Mouse (Mus musculus) ovary, postnatal 36 days (tissue): ENCODE measurements around the gene Ppp2r5b.

Experiments
- DNase-seq: peaks from one replicate; pipeline ENCODE4 v3.0.0; 2022; ENCODE audit warnings: low spot score, mixed read lengths

The Ppp2r5b gene

GRCm38 (mm10) chr19:6268670-6269132, 33.0 kb upstream of the Ppp2r5b start:
- DNase-seq: no peak

GRCm38 (mm10) chr19:6268170-6268528, 32.5 kb upstream of the Ppp2r5b start:
- peak; percentile 82 for DNase-seq

- DNase-seq: no peak
Measured at GRCm38 (mm10) chr19:6267306-6268169, 31.9 kb upstream of the Ppp2r5b start.

- DNase-seq: no peak
Measured at GRCm38 (mm10) chr19:6265727-6266182, 30.1 kb upstream of the Ppp2r5b start.

GRCm38 (mm10) chr19:6264945-6265344, 29.3 kb upstream of the Ppp2r5b start:
- DNase-seq: no peak

- no peak for DNase-seq
Measured at GRCm38 (mm10) chr19:6264200-6264599, 28.5 kb upstream of the Ppp2r5b start.

GRCm38 (mm10) chr19:6262839-6263433, 27.3 kb upstream of the Ppp2r5b start:
- no peak for DNase-seq

GRCm38 (mm10) chr19:6262222-6262621, 26.6 kb upstream of the Ppp2r5b start:
- DNase-seq: peak; percentile 65

- DNase-seq: no peak
Measured at GRCm38 (mm10) chr19:6261379-6261778, 25.7 kb upstream of the Ppp2r5b start.

- DNase-seq: no peak
Measured at GRCm38 (mm10) chr19:6260946-6261345, 25.3 kb upstream of the Ppp2r5b start.

GRCm38 (mm10) chr19:6260428-6260827, 24.8 kb upstream of the Ppp2r5b start:
- DNase-seq: no peak

- no peak for DNase-seq
Measured at GRCm38 (mm10) chr19:6253021-6253420, 17.3 kb upstream of the Ppp2r5b start.

- no peak for DNase-seq
Measured at GRCm38 (mm10) chr19:6247526-6248300, 12.0 kb upstream of the Ppp2r5b start.

GRCm38 (mm10) chr19:6245806-6246205, 10.1 kb upstream of the Ppp2r5b start:
- DNase-seq: no peak

GRCm38 (mm10) chr19:6243226-6243625, 7.6 kb upstream of the Ppp2r5b start:
- no peak for DNase-seq

GRCm38 (mm10) chr19:6242281-6242680, 6.6 kb upstream of the Ppp2r5b start:
- DNase-seq: no peak

GRCm38 (mm10) chr19:6241274-6242107, 5.8 kb upstream of the Ppp2r5b start, which contains the start of gene Atg2a:
TSS of gene Atg2a (plus strand) at chr19:6241668.
- peak; percentile 98 for DNase-seq

- DNase-seq: no peak
Measured at GRCm38 (mm10) chr19:6240725-6241124, 5.1 kb upstream of the Ppp2r5b start.

GRCm38 (mm10) chr19:6240136-6240535, 4.5 kb upstream of the Ppp2r5b start:
- no peak for DNase-seq

- DNase-seq: no peak
Measured at GRCm38 (mm10) chr19:6238740-6239139, 3.1 kb upstream of the Ppp2r5b start.

GRCm38 (mm10) chr19:6236842-6237241, 1.2 kb upstream of the Ppp2r5b start:
- no peak for DNase-seq

- DNase-seq: peak; percentile 84
Measured at GRCm38 (mm10) chr19:6236053-6236441, 375 bp upstream of the Ppp2r5b start.
